Mouse (Mus musculus) heart, adult 11 months (tissue): ENCODE measurements around the gene Tc2n.
A peak's percentile ranks its signal among the peaks of the same experiment; 100 is the strongest.
"Not testable (repeated sequence)": the region's sequence is repeated elsewhere in the genome, so short reads cannot be mapped to it uniquely, and the experiment has no call there.

Experiments used
- DNase-seq: peaks from one replicate; pipeline ENCODE4 v3.0.0; 2022

Gene Tc2n

GRCm38 (mm10) chr12:101718054-101718754 lies at the start of gene Tc2n:
Gene Tc2n, minus strand, starts transcription at chr12:101718523.
- DNase-seq = peak; percentile 96

DNA sequence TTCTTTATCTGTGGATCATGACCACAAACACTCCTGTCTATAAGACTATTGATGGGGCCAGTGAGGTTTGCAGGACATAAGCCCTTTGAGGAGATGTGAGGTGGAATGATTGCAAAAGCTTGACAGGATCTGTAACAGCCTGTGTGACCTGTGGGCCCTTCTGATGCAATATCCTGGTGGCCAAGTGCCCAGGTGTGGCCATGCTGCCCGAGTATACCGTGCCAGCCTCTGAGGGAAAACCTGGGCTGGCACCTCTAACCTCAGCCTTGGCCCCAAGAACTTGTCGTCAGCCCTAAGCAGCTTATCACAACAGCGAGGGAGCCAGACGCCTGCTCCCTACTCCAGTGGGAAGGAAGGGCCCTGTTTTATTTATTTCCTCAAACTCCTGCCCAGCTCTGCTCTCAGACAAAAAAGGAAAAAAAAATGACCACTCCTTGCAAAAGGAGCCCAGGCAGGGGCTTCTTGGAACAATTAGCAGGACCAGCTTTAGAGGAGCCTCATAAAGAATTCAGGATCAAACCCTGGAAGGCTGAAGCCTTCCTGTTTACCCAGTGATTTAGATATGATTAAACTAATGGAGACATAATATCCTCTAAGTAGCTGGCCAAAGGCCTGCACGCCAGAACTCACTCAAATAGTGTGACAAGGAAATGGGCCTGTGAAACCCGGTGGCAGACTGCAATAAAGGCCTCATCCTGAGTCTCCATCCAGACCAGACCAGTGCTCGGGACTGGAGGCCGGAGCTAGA lies 49.2 kb upstream of the Tc2n start:
- peak; percentile 97 for DNase-seq

- DNase-seq = peak; percentile 90
Measured at GRCm38 (mm10) chr12:101766228-101766852, 48.0 kb upstream of the Tc2n start.

DNA sequence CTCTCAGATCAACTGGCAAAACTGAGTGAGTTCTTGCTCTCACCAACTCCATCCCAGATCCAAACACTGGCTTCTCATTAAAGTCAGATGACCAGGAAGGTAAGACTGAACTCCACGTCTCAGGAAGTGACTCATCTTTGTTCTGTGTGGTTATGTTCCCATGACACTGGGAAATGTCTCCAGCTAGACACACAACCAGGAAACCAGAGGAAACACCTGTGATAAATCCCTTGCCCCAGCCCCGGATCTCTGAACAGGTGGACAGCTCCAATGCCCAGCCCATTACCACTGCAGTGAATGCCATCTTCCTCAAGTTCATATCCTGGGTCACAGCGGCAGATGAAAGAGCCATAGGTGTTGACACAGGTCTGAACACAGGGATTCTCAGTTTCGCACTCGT lies 46.5 kb upstream of the Tc2n start:
- DNase-seq = peak; percentile 95

GRCm38 (mm10) chr12:101763065-101763464 lies 44.7 kb upstream of the Tc2n start:
- peak; percentile 90 for DNase-seq

GRCm38 (mm10) chr12:101762054-101762453 lies 43.7 kb upstream of the Tc2n start:
- peak; percentile 94 for DNase-seq

- peak; percentile 90 for DNase-seq
Measured at GRCm38 (mm10) chr12:101759440-101760045, 41.2 kb upstream of the Tc2n start.

DNA sequence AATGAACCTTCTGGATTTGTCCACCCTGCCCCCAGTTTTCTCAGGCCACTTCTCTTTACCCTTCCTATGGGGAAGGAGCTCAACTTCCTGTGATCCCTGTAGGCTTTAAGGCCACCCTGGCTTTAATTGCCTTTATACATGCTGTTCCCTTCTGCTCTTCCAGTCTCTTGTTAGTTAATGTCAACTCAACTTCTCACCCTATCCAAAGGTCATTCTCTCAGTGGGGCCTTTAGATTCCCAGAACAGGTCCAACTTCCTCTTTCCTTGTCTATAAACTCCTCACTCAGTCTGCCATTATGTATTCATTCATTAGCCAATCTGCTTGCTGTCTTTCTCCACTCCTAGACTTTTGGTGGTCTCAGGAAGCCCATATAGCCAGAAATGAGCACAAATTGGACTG lies 40.4 kb upstream of the Tc2n start:
- DNase-seq = no peak

- DNase-seq = no peak
Measured at GRCm38 (mm10) chr12:101742375-101742774, 24.1 kb upstream of the Tc2n start.

GRCm38 (mm10) chr12:101740486-101740885 lies 22.2 kb upstream of the Tc2n start:
- DNase-seq = peak; percentile 81

DNA sequence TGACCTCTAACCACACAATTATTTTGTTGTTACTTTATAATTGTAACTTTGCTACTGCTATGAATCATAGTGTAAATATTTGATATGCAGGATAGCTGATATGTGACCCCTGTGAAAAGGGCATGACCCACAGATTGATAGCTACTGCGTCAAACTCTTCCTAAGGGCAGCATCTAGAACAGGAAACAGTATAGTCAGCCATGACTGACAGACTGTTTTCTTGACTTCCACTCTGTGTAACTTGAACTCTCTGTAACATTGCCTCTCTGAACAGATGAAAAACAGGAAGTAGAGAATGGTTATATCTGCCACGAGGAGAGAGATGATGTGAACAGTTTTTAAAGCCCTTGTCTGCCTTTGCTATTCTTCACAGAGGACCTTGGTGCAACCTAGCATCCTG lies 21.7 kb upstream of the Tc2n start:
- no peak for DNase-seq

DNA sequence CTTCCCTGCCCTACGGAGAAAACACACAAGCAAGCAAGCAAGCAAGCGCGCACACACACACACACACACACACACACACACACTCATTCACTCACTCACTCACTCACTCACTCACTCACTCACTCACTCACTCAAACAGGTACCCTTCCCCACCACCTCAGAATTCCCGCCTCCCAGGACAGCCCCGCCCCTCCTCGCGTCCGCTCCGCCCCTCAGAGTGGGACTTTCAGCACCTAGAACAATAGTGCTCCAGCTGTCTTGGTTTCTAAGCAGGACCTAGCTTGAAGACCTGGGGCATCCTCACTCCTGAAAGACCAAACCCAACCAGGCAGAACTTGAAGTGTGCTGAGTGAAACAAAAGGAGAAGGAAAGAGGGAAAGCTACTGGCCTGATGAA lies 430 bp upstream of the Tc2n start:
- DNase-seq = peak; percentile 86

DNA sequence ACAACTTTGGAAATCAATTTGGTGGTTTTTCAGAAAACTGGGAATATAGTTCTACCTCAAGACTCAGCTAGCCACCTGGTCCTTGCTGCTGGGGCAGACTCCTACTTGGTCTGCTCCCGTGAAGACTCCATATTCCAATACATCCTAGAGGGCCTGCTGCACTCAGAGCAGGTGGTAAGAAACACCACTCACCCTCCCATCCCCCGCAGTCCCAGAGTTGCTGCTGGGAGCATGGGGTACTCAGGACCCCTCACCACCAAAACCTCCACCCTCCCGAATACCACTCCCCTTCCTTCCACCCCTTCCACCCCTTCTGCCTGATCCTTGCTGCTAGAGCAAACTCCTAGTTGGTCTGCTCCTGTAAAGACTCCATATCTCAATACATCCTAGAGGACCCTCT lies 19.1 kb downstream of the Tc2n start:
- DNase-seq = peak; percentile 57

GRCm38 (mm10) chr12:101696521-101696920 lies 21.8 kb downstream of the Tc2n start:
- peak; percentile 54 for DNase-seq

DNA sequence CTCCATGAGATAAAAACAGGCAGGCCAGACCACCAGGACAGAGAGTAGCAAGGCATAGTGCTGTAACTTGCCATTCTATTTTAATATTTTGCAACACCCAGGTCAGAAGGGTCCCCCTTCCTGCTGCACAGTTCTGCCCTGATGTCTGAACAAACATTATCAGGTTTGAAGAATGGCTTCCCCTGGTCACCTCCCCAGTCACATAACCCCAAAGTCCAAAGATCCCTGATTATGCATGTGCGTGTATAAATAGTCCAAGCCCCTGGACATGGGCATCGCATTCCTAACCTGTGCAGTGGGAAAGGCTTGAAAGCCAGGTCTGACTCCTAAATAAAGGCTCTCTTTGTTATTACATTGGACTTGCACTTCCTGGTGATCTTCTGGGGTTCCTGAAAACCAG lies 37.8 kb downstream of the Tc2n start:
- peak; percentile 39 for DNase-seq

- DNase-seq = peak; percentile 70
Measured at GRCm38 (mm10) chr12:101667502-101667901, 50.8 kb downstream of the Tc2n start.

DNA sequence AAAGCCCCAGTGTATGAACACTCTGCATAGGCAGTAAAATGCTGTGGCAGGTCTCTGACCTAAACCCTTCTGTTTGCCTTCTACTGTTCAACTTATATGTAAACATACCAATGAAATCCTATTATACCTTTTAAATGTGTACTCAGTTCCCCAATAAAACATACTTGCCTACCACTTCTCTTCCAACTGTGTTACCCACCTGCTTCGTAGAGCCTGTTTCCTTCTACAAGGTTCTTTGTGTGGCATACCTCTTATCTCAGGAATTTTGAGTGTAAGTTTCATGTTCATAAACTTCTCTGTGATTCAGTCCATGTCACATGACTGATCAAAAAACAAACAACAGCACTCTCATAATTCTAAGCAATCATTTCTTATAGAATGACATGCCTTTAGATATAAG lies 85.2 kb downstream of the Tc2n start:
- no peak for DNase-seq

GRCm38 (mm10) chr12:101606622-101607021 lies 111.7 kb downstream of the Tc2n start:
- not testable (repeated sequence) for DNase-seq
